Mouse (Mus musculus): Measurements from ENCODE around the gene Pacrg. TPM values are rescaled to one million over a fixed set of nuclear protein-coding genes. Genes with fewer than 3 reads are reported as not detected.

Gene Pacrg
- total and polyA plus RNA-seq, 2 experiments from 2014 or later: 1.1 to 1.4 TPM

- DNase-seq (ENCODE audit: low spot score): no peak
- H3K27me3 ChIP-seq (ENCODE audit: control insufficient read depth, insufficient read depth, low read length): no peaks in the 10 kb centered on the region
- no peaks in the 10 kb centered on the region for H3K9me3 ChIP-seq (replicated peaks; ENCODE audit: control insufficient read depth, low read length)
- ATAC-seq (ENCODE audit: insufficient read depth, low read depth): no peak
- H3K36me3 ChIP-seq (replicated peaks; ENCODE audit: control insufficient read depth, insufficient read depth, low read length): no peaks in the 10 kb centered on the region
- peaks cover 27% of the 10 kb centered on the region for H3K4me1 ChIP-seq (ENCODE audit: control insufficient read depth, insufficient read depth)
- no peak overlapping the region for H3K9ac ChIP-seq (replicated peaks; ENCODE audit: low read depth, low read length)
- H3K4me3 ChIP-seq (ENCODE audit: low read depth, low read length): no peak overlapping the region
- no peak overlapping the region for H3K27ac ChIP-seq (ENCODE audit: low read depth)
- H3K4me2 ChIP-seq (ENCODE audit: low read depth, low read length): no peak overlapping the region
- no peak for TF ChIP-seq EP300 (IDR thresholded peaks at IDR 0.05; ENCODE audit: low read depth)
- WGBS: 82% methylated on average over 9 of the region's 9 CpGs
Measured at GRCm38 (mm10) chr17:10469874-10470568, 370.1 kb downstream of the Pacrg start.

GRCm38 (mm10) chr17:10467102-10467501 is 373.0 kb downstream of the Pacrg start:
- no peak overlapping the region for H3K4me2 ChIP-seq (ENCODE audit: low read depth, low read length)
- WGBS: 88% methylated on average over 3 of the region's 3 CpGs
- TF ChIP-seq CTCF (IDR thresholded peaks at IDR 0.05; ENCODE audit: low read depth) (no peak), EP300 (IDR thresholded peaks at IDR 0.05; ENCODE audit: low read depth) (no peak)
- H3K4me3 ChIP-seq (ENCODE audit: low read depth, low read length): no peak overlapping the region
- H3K9me3 ChIP-seq (replicated peaks; ENCODE audit: control insufficient read depth, low read length): no peaks in the 10 kb centered on the region
- ATAC-seq (ENCODE audit: insufficient read depth, low read depth) (no peak), DNase-seq (ENCODE audit: low spot score) (no peak)
- no peaks in the 10 kb centered on the region for H3K36me3 ChIP-seq (replicated peaks; ENCODE audit: control insufficient read depth, insufficient read depth, low read length)
- no peak overlapping the region for H3K9ac ChIP-seq (replicated peaks; ENCODE audit: low read depth, low read length)
- H3K27ac ChIP-seq (ENCODE audit: low read depth): no peak overlapping the region
- peaks cover 11% of the 10 kb centered on the region; the same call in 1 of the 2 replicates for H3K4me1 ChIP-seq (ENCODE audit: control insufficient read depth, insufficient read depth)
- no peaks in the 10 kb centered on the region for H3K27me3 ChIP-seq (ENCODE audit: control insufficient read depth, insufficient read depth, low read length)

GRCm38 (mm10) chr17:10465467-10465866 is 374.6 kb downstream of the Pacrg start:
- no peaks in the 10 kb centered on the region for H3K9me3 ChIP-seq (replicated peaks; ENCODE audit: control insufficient read depth, low read length)
- DNase-seq (ENCODE audit: low spot score) (no peak), ATAC-seq (ENCODE audit: insufficient read depth, low read depth) (no peak)
- no peak overlapping the region for H3K9ac ChIP-seq (replicated peaks; ENCODE audit: low read depth, low read length)
- no peaks in the 10 kb centered on the region for H3K36me3 ChIP-seq (replicated peaks; ENCODE audit: control insufficient read depth, insufficient read depth, low read length)
- WGBS: 76% methylated on average over 6 of the region's 6 CpGs
- no peaks in the 10 kb centered on the region for H3K27me3 ChIP-seq (ENCODE audit: control insufficient read depth, insufficient read depth, low read length)
- H3K4me3 ChIP-seq (ENCODE audit: low read depth, low read length): no peak overlapping the region
- no peak for TF ChIP-seq EP300 (IDR thresholded peaks at IDR 0.05; ENCODE audit: low read depth)
- TF ChIP-seq CTCF (IDR thresholded peaks at IDR 0.05; ENCODE audit: low read depth): no peak
- no peak overlapping the region; the same call in 1 of the 2 replicates for H3K27ac ChIP-seq (ENCODE audit: low read depth)
- peaks cover 11% of the 10 kb centered on the region; the same call in 1 of the 2 replicates for H3K4me1 ChIP-seq (ENCODE audit: control insufficient read depth, insufficient read depth)
- no peak overlapping the region for H3K4me2 ChIP-seq (ENCODE audit: low read depth, low read length)

DNA sequence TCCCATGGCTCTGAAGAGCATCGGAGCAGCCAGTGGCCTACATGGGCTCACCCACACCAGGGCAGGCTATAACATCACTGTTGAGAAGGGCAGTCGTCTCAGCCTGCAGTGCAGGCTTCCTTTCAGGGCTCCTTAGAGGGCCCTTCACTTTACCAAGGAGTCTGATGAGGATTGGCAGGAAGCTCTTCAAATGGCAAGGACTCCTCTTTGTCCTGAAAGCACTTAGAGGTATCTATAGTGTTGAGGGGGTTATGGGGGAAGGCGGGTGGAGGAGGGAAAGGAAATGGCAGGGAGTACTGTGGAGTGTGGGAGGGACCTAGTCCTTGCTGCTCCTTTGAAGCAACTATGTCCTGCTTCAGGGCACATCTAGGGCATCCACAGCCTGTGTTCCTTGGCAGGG is 375.4 kb downstream of the Pacrg start:
- no peak for TF ChIP-seq EP300 (IDR thresholded peaks at IDR 0.05; ENCODE audit: low read depth)
- TF ChIP-seq CTCF (IDR thresholded peaks at IDR 0.05; ENCODE audit: low read depth): no peak
- H3K4me2 ChIP-seq (ENCODE audit: low read depth, low read length): no peak overlapping the region
- H3K4me3 ChIP-seq (ENCODE audit: low read depth, low read length): no peak overlapping the region
- 76% methylated on average over 3 of the region's 3 CpGs for WGBS
- peaks cover 11% of the 10 kb centered on the region; the same call in 1 of the 2 replicates for H3K4me1 ChIP-seq (ENCODE audit: control insufficient read depth, insufficient read depth)
- DNase-seq (ENCODE audit: low spot score): no peak
- H3K27ac ChIP-seq (ENCODE audit: low read depth): no peak overlapping the region
- no peaks in the 10 kb centered on the region for H3K27me3 ChIP-seq (ENCODE audit: control insufficient read depth, insufficient read depth, low read length)
- H3K9ac ChIP-seq (replicated peaks; ENCODE audit: low read depth, low read length): no peak overlapping the region
- no peak; the same call in 1 of the 2 replicates for ATAC-seq (ENCODE audit: insufficient read depth, low read depth)
- no peaks in the 10 kb centered on the region for H3K36me3 ChIP-seq (replicated peaks; ENCODE audit: control insufficient read depth, insufficient read depth, low read length)
- no peaks in the 10 kb centered on the region for H3K9me3 ChIP-seq (replicated peaks; ENCODE audit: control insufficient read depth, low read length)

GRCm38 (mm10) chr17:10463626-10464025 is 376.5 kb downstream of the Pacrg start:
- 89% methylated on average over 3 of the region's 3 CpGs for WGBS

GRCm38 (mm10) chr17:10460916-10461315 is 379.2 kb downstream of the Pacrg start:
- TF ChIP-seq EP300 (IDR thresholded peaks at IDR 0.05; ENCODE audit: low read depth): no peak
- H3K36me3 ChIP-seq (replicated peaks; ENCODE audit: control insufficient read depth, insufficient read depth, low read length): no peaks in the 10 kb centered on the region
- H3K4me2 ChIP-seq (ENCODE audit: low read depth, low read length): no peak overlapping the region
- no peak overlapping the region for H3K9ac ChIP-seq (replicated peaks; ENCODE audit: low read depth, low read length)
- no peak overlapping the region for H3K27ac ChIP-seq (ENCODE audit: low read depth)
- no peak for ATAC-seq (ENCODE audit: insufficient read depth, low read depth)
- H3K4me3 ChIP-seq (ENCODE audit: low read depth, low read length): no peak overlapping the region
- peaks cover 7% of the 10 kb centered on the region; the same call in 1 of the 2 replicates for H3K4me1 ChIP-seq (ENCODE audit: control insufficient read depth, insufficient read depth)
- WGBS: 89% methylated on average over 4 of the region's 4 CpGs
- H3K27me3 ChIP-seq (ENCODE audit: control insufficient read depth, insufficient read depth, low read length): no peaks in the 10 kb centered on the region
- DNase-seq (ENCODE audit: low spot score): no peak
- no peaks in the 10 kb centered on the region for H3K9me3 ChIP-seq (replicated peaks; ENCODE audit: control insufficient read depth, low read length)

More at GRCm38 (mm10) chr17:10463626-10464025, 376.5 kb downstream of the Pacrg start:
- no peaks in the 10 kb centered on the region for H3K36me3 ChIP-seq (replicated peaks; ENCODE audit: control insufficient read depth, insufficient read depth, low read length)
- no peak overlapping the region for H3K27ac ChIP-seq (ENCODE audit: low read depth)
- H3K27me3 ChIP-seq (ENCODE audit: control insufficient read depth, insufficient read depth, low read length): no peaks in the 10 kb centered on the region
- H3K4me3 ChIP-seq (ENCODE audit: low read depth, low read length): no peak overlapping the region
- H3K9ac ChIP-seq (replicated peaks; ENCODE audit: low read depth, low read length): no peak overlapping the region
- no peaks in the 10 kb centered on the region for H3K9me3 ChIP-seq (replicated peaks; ENCODE audit: control insufficient read depth, low read length)
- no peak for DNase-seq (ENCODE audit: low spot score)
- TF ChIP-seq CTCF (IDR thresholded peaks at IDR 0.05; ENCODE audit: low read depth): no peak
- TF ChIP-seq EP300 (IDR thresholded peaks at IDR 0.05; ENCODE audit: low read depth): no peak
- H3K4me1 ChIP-seq (ENCODE audit: control insufficient read depth, insufficient read depth): peaks cover 11% of the 10 kb centered on the region; the same call in 1 of the 2 replicates
- ATAC-seq (ENCODE audit: insufficient read depth, low read depth): no peak
- H3K4me2 ChIP-seq (ENCODE audit: low read depth, low read length): no peak overlapping the region
